In genomic region chr4:155847591-155848352, GRCm38 (mm10) we compare ENCODE assay signal across 8 mouse cellular contexts. TPM values are rescaled to one million over a fixed set of nuclear protein-coding genes. Genes with fewer than 3 reads are reported as not detected.
DNase-seq lines count a peak whose midpoint lies in the region; ATAC-seq and TF ChIP-seq lines count a peak whose summit lies in the region.

No protein-coding gene starts in this region.

- H3K27ac ChIP-seq in lung, embryonic 14.5 days (ENCODE audit: low read depth): peak overlapping the region; percentile 51; the same call in 1 of the 2 replicates

- 2% methylated on average over 69 of the region's 69 CpGs for WGBS in lung, embryonic 14.5 days

- peak overlapping the region; percentile 83 for H3K9ac ChIP-seq in lung, embryonic 14.5 days

- H3K36me3 ChIP-seq in lung, embryonic 14.5 days (ENCODE audit: insufficient read depth): peaks cover 20% of the 10 kb centered on the region; the same call in 1 of the 2 replicates

- H3K4me1 ChIP-seq in lung, embryonic 14.5 days (ENCODE audit: insufficient read depth): peaks cover 8% of the 10 kb centered on the region; the same call in 1 of the 2 replicates

- H3K4me3 ChIP-seq in lung, embryonic 14.5 days (ENCODE audit: low read depth, low read length): peak overlapping the region; percentile 87

- peak overlapping the region; percentile 96 for H3K4me2 ChIP-seq in lung, embryonic 14.5 days

- DNase-seq in layer of hippocampus, adult 11-12 months (ENCODE audit: low spot score): peak; percentile 57
- DNase-seq in layer of hippocampus, postnatal 25 days (ENCODE audit: extremely low spot score in 1 of 2, low spot score in 1 of 2): no peak
- peak; percentile 71 to 74 for DNase-seq in cerebellum, postnatal 10 days
- peak; percentile 56 for DNase-seq in gastrocnemius, postnatal 10 days
- peak; percentile 65 for DNase-seq in kidney, adult 18-20 months
- DNase-seq in lung, embryonic 14.5 days: peak; percentile 48
- no peak for DNase-seq in right cerebral cortex, postnatal 36 days (ENCODE audit: low spot score in 2 of 2)

- H3K9me3 ChIP-seq in lung, embryonic 14.5 days (ENCODE audit: low read depth, low read length): no peaks in the 10 kb centered on the region

- H3K27me3 ChIP-seq in lung, embryonic 14.5 days (ENCODE audit: insufficient read depth, low read length): no peaks in the 10 kb centered on the region

- no peak for TF ChIP-seq CTCF in lung, embryonic 14.5 days (IDR thresholded peaks at IDR 0.05; ENCODE audit: low read depth)

- peak; percentile 52 for ATAC-seq in lung, embryonic 14.5 days (ENCODE audit: insufficient read depth)
- peak; percentile 28; the same call in 1 of the 2 replicates for ATAC-seq in neutrophil, adult 5-6 weeks (ENCODE audit: extremely low read depth, insufficient number of reproducible peaks, low FRiP score, poor library complexity, severe bottlenecking)

RNA-seq across cellular contexts. Expression of gene Dvl1, which starts 0.6 kb away (rescaled TPM):
- total RNA-seq in layer of hippocampus, postnatal 25 days (2021): 10 to 100 TPM; 75.6 to 77.2 TPM
- 10 to 100 TPM; 96.4 to 99.6 TPM for total RNA-seq in gastrocnemius, postnatal 10 days (2021)
- 11.3 and 17.8 TPM in 2 replicates for polyA plus RNA-seq in lung, embryonic 14.5 days (2014; fragmentation: Nextera tagmentation; extraction: Ambion mirVana)
- 32.8 and 39.2 TPM in 2 replicates for total RNA-seq in neutrophil, adult 5-6 weeks (2017)

RNA-seq across cellular contexts. Expression of gene Mxra8, which starts 8.3 kb away (rescaled TPM):
- 1 to 10 TPM; 7.5 to 7.7 TPM for total RNA-seq in layer of hippocampus, postnatal 25 days (2021)
- total RNA-seq in gastrocnemius, postnatal 10 days (2021): 100 to 1,000 TPM; 112 to 136 TPM
- 148 and 155 TPM in 2 replicates for polyA plus RNA-seq in lung, embryonic 14.5 days (2014; fragmentation: Nextera tagmentation; extraction: Ambion mirVana)
- total RNA-seq in neutrophil, adult 5-6 weeks (2017): 0.47 and 2.3 TPM in 2 replicates

RNA-seq across cellular contexts. Expression of gene Tas1r3, which starts 15.4 kb away (rescaled TPM):
- total RNA-seq in layer of hippocampus, postnatal 25 days (2021): under 1 TPM; 0.31 to 0.32 TPM
- total RNA-seq in gastrocnemius, postnatal 10 days (2021): under 1 TPM; 0.11 to 0.26 TPM
- polyA plus RNA-seq in lung, embryonic 14.5 days (2014; fragmentation: Nextera tagmentation; extraction: Ambion mirVana): 0.16 and 0.22 TPM in 2 replicates
- 1.4 and 1.8 TPM in 2 replicates for total RNA-seq in neutrophil, adult 5-6 weeks (2017)

RNA-seq across cellular contexts. Expression of gene Aurkaip1, which starts 16.7 kb away (rescaled TPM):
- total RNA-seq in layer of hippocampus, postnatal 25 days (2021): 100 to 1,000 TPM in 1 of 2 experiments, 10 to 100 TPM in 1; 95.9 to 105 TPM
- 10 to 100 TPM; 85.0 to 93.2 TPM for total RNA-seq in gastrocnemius, postnatal 10 days (2021)
- 124 and 136 TPM in 2 replicates for polyA plus RNA-seq in lung, embryonic 14.5 days (2014; fragmentation: Nextera tagmentation; extraction: Ambion mirVana)
- 129 and 133 TPM in 2 replicates for total RNA-seq in neutrophil, adult 5-6 weeks (2017)

RNA-seq across cellular contexts. Expression of gene Cptp, which starts 21.5 kb away (rescaled TPM):
- total RNA-seq in layer of hippocampus, postnatal 25 days (2021): 10 to 100 TPM; 29.7 to 33.0 TPM
- 10 to 100 TPM; 13.6 to 20.5 TPM for total RNA-seq in gastrocnemius, postnatal 10 days (2021)
- 17.1 and 18.4 TPM in 2 replicates for polyA plus RNA-seq in lung, embryonic 14.5 days (2014; fragmentation: Nextera tagmentation; extraction: Ambion mirVana)
- total RNA-seq in neutrophil, adult 5-6 weeks (2017): 2.3 and 10.1 TPM in 2 replicates

Comparison
In these comparisons a context has a peak if more than half of its experiments do, and no peak if none do; other contexts are left out.
1. DNase-seq: peak in layer of hippocampus, adult 11-12 months (single experiment), cerebellum, postnatal 10 days (2 of 2), gastrocnemius, postnatal 10 days (single experiment), kidney, adult 18-20 months (single experiment) and lung, embryonic 14.5 days (single experiment); none in layer of hippocampus, postnatal 25 days (0 of 2) and right cerebral cortex, postnatal 36 days (0 of 2).
2. RNA of gene Mxra8, which starts 8.3 kb away (total RNA-seq): 112 to 136 TPM in gastrocnemius, postnatal 10 days; 7.5 to 7.7 TPM in layer of hippocampus, postnatal 25 days and 0.47 to 2.3 TPM in neutrophil, adult 5-6 weeks; every median in the first group is over 10 times any median in the second.